Mouse (Mus musculus) bone marrow macrophage, adult 2 months (primary cell): ENCODE data around the gene Mgat4e. TPM values are rescaled to one million over a fixed set of nuclear protein-coding genes. Genes with fewer than 3 reads are reported as not detected.

Experiments
- H3K27ac ChIP-seq: 2 replicates; pipeline ENCODE4 v1.5.1; 2012; ENCODE audit warnings: low read depth, low read length; ENCODE audit not compliant: insufficient read depth
- H3K4me1 ChIP-seq: 2 replicates; pipeline ENCODE4 v1.6.1; 2012; ENCODE audit warnings: low read length; ENCODE audit not compliant: control insufficient read depth, insufficient read depth
- H3K4me3 ChIP-seq: 2 replicates; pipeline ENCODE4 v1.5.1; 2012; ENCODE audit warnings: mild to moderate bottlenecking, low read length, moderate library complexity; ENCODE audit not compliant: insufficient read depth
- CTCF ChIP-seq: IDR thresholded peaks from 2 replicates; pipeline ENCODE4 v1.5.1; 2012; ENCODE audit warnings: low read depth, mild to moderate bottlenecking, low read length, moderate library complexity
- POLR2A ChIP-seq: IDR thresholded peaks from 2 replicates; pipeline ENCODE4 v1.6.1; 2012; ENCODE audit warnings: mild to moderate bottlenecking, low read depth, low read length, borderline replicate concordance
- polyA plus RNA-seq: library from polyadenylated mRNA; stranded (reverse); fragments of >200 nt; gene quantifications from 2 replicates; pipeline ENCODE4 v1.2.4, GENCODE M21; 2012; ENCODE audit not compliant: missing spikeins, insufficient read depth, insufficient read length

Gene Mgat4e
- polyA plus RNA-seq, 1 experiment, result not detected

GRCm38 (mm10) chr1:134495216-134495539, 54.3 kb downstream of the Mgat4e start:
- Histone ChIP-seq H3K4me3 (peak overlapping the region; percentile 77), H3K4me1 (peaks cover 3% of the 10 kb centered on the region; the same call in 1 of the 2 replicates), H3K27ac (no peak overlapping the region)
- TF ChIP-seq POLR2A (no peak), CTCF (no peak)

GRCm38 (mm10) chr1:134494428-134495215, 54.9 kb downstream of the Mgat4e start, which contains the start of gene Rabif:
TSS of gene Rabif (plus strand) at chr1:134494648.
- TF ChIP-seq CTCF (no peak), POLR2A (0 out of 2 replicates have a peak, but pooled peaks have one; percentile 6)
- Histone ChIP-seq H3K4me1 (peaks cover 3% of the 10 kb centered on the region; the same call in 1 of the 2 replicates), H3K27ac (peak within 1 kb of the TSS; percentile 74), H3K4me3 (peak within 1 kb of the TSS; percentile 77)

GRCm38 (mm10) chr1:134493956-134494355, 55.5 kb downstream of the Mgat4e start:
- Histone ChIP-seq H3K4me1 (peaks cover 3% of the 10 kb centered on the region; the same call in 1 of the 2 replicates), H3K4me3 (peak overlapping the region; percentile 77), H3K27ac (peak overlapping the region; percentile 74)
- TF ChIP-seq POLR2A (no peak), CTCF (no peak)

GRCm38 (mm10) chr1:134493496-134493895, 56.0 kb downstream of the Mgat4e start:
- no peak for TF ChIP-seq POLR2A
- TF ChIP-seq CTCF, result no peak
- no peak overlapping the region for H3K27ac ChIP-seq
- H3K4me1 ChIP-seq, result peaks cover 3% of the 10 kb centered on the region; the same call in 1 of the 2 replicates
- H3K4me3 ChIP-seq, result no peak overlapping the region

GRCm38 (mm10) chr1:134492276-134492675, 57.2 kb downstream of the Mgat4e start:
- Histone ChIP-seq H3K4me3 (no peak overlapping the region), H3K4me1 (peaks cover 3% of the 10 kb centered on the region; the same call in 1 of the 2 replicates), H3K27ac (no peak overlapping the region)
- TF ChIP-seq CTCF (no peak), POLR2A (no peak)

Other genes with a start within 250 kb of the Mgat4e start
- gene Ppfia4, start 216.8 kb downstream of the Mgat4e start, polyA plus RNA-seq, result 28.4 and 32.9 TPM in 2 replicates
- gene Tmem183a, start 187.7 kb downstream of the Mgat4e start, polyA plus RNA-seq, result 36.6 and 39.4 TPM in 2 replicates
- not detected in 2 replicates for gene 4933406M09Rik, start 163.7 kb downstream of the Mgat4e start, polyA plus RNA-seq
- gene Cyb5r1, start 144.1 kb downstream of the Mgat4e start, polyA plus RNA-seq, result 74.6 and 81.3 TPM in 2 replicates
- 202 and 213 TPM in 2 replicates for gene Adipor1, start 134.3 kb downstream of the Mgat4e start, polyA plus RNA-seq
- 3.8 and 5.0 TPM in 2 replicates for gene Klhl12, start 94.2 kb downstream of the Mgat4e start, polyA plus RNA-seq
- gene Rabif, start 55.0 kb downstream of the Mgat4e start, polyA plus RNA-seq, result 13.5 and 15.1 TPM in 2 replicates
- gene Kdm5b, start 10.5 kb upstream of the Mgat4e start, polyA plus RNA-seq, result 11.0 and 12.9 TPM in 2 replicates
- not detected in 2 replicates for gene Syt2, start 97.0 kb upstream of the Mgat4e start, polyA plus RNA-seq